Mouse (Mus musculus) limb, embryonic 13.5 days (tissue): ENCODE measurements around the gene Cntnap5c. TPM values are rescaled to one million over a fixed set of nuclear protein-coding genes. Genes with fewer than 3 reads are reported as not detected.

ENCODE experiments used
- ATAC-seq: fragments of 200-750 bp; cut with Nextera tagmentation; 2 replicates; pipeline ENCODE4 v1.8.0; 2017; ENCODE audit warnings: low read depth, moderate number of reproducible peaks, moderate TSS enrichment; ENCODE audit not compliant: low FRiP score
- H3K27ac ChIP-seq: fragments of 300-500 bp; sonication (generic); 2 replicates; pipeline ENCODE4 v1.5.1; 2015; ENCODE audit warnings: inconsistent platforms, mild to moderate bottlenecking, moderate library complexity
- H3K27me3 ChIP-seq: fragments of 300-500 bp; sonication (generic); 2 replicates; pipeline ENCODE4 v1.6.1; 2015; ENCODE audit warnings: mild to moderate bottlenecking, inconsistent platforms
- H3K36me3 ChIP-seq: fragments of 300-500 bp; sonication (generic); 2 replicates; pipeline ENCODE4 v1.6.1; 2015; ENCODE audit warnings: inconsistent platforms, mild to moderate bottlenecking, moderate library complexity
- H3K4me1 ChIP-seq: fragments of 300-500 bp; sonication (generic); 2 replicates; pipeline ENCODE4 v1.6.1; 2015; ENCODE audit warnings: inconsistent platforms
- H3K4me2 ChIP-seq: fragments of 300-500 bp; sonication (generic); replicated peaks from 2 replicates; pipeline ENCODE4 v1.6.1; 2015; ENCODE audit warnings: inconsistent platforms, mild to moderate bottlenecking, moderate library complexity
- H3K4me3 ChIP-seq: fragments of 300-500 bp; sonication (generic); 2 replicates; pipeline ENCODE4 v1.5.1; 2015; ENCODE audit warnings: moderate library complexity, mild to moderate bottlenecking, inconsistent platforms
- H3K9ac ChIP-seq: fragments of 300-500 bp; sonication (generic); 2 replicates; pipeline ENCODE4 v1.6.1; 2015; ENCODE audit warnings: mild to moderate bottlenecking, inconsistent platforms
- H3K9me3 ChIP-seq: fragments of 300-500 bp; sonication (generic); 2 replicates; pipeline ENCODE4 v1.6.1; 2016; ENCODE audit warnings: inconsistent platforms
- WGBS: fragments of 180-500 bp; shearing (Covaris S2); methylation state at CpG from one replicate; pipeline ENCODE4 v1.1.7; 2015; 5-methylcytosine and 5-hydroxymethylcytosine counted together
- polyA plus RNA-seq: library from polyadenylated mRNA; unstranded; fragments of >200 nt; fragmentation: Nextera tagmentation; extraction: Ambion mirVana; gene quantifications from 2 replicates; pipeline ENCODE4 v1.2.1, GENCODE M21; 2015

Cntnap5c gene
- polyA plus RNA-seq = 0.05 TPM in 1 of 2 replicates, not detected in the other

DNA sequence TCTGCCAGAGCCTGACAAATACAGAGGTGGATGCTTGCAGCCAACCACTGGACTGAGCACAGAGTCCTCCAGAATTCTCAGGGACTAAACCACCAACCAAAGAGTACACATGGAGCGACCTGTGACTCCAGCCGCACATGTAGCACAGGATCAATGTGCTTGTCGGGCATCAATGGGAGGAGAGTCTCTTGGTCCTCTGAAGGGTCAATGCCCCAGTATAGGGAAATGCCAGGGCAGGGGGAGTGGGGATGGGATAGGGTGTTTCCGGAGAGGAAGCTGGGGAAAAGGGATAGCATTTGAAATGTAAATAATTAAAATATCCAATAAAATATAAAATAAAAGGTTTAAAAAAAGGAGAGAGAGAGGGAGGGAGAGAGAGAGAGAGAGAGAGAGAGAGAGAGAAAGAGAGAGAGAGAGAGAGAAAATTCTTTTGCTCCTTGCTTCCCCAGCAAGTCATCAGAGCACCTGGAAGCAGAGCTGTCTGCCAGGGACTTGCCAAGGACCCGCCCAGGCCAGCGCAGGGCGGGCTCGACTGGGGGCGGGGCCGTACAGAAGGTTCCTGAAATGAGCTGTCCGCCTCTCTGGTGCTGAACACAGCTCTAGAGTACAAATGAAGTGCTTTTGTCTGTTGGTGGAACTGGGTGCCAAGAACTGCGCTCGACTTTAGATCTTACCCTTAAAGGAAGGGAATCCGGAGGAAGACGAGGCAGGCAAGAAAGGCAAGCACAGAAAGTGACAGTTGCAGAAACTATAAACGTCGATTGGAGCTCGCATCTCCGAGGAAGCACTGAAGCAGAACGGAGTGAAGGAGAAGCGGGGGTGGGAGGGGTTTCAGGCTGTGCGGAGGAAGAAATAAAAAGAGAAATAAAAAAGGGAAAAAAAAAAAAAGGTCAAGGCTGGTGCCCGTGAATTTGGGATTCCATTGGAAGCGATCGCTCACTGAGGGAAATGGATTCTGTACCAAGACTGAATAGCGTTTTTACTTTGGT is at the start of gene Cntnap5c:
Gene Cntnap5c (plus strand): TSS at position 949 of the 989 bp plus-strand sequence.
- ATAC-seq = peak; percentile 82; the same call in 1 of the 2 replicates
- Histone ChIP-seq H3K4me1 (no peaks in the 10 kb centered on the region), H3K27ac (no peak within 1 kb of the TSS), H3K36me3 (no peaks in the 10 kb centered on the region), H3K27me3 (no peaks in the 10 kb centered on the region), H3K4me2 (no peak within 1 kb of the TSS), H3K9ac (no peak within 1 kb of the TSS), H3K9me3 (no peaks in the 10 kb centered on the region), H3K4me3 (no peak within 1 kb of the TSS)
- WGBS = 19% methylated on average over 26 of the region's 26 CpGs

DNA sequence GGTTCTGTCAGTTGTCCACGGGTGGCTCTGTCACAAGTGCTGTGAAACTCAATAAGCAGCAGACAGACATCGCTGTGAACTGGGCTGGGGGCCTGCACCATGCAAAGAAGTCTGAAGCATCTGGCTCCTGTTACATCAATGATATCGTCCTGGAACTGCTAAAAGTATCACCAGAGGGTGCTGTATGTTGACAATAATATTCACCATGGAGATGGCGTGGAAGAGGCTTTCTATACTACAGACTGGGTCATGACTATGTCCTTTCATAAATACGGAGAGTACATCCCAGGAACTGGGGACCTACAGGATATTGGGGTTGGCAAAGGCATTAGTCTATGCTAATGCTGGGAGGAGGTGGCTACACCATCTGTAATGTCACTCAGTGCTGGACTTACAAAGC is 27.3 kb upstream of the Cntnap5c start, which contains the start of gene Gm21834:
Gene Gm21834 (minus strand): TSS at position 101 of the 400 bp plus-strand sequence.
- 74% methylated on average over 5 of the region's 5 CpGs for WGBS
- H3K4me2 ChIP-seq = no peak within 1 kb of the TSS
- no peaks in the 10 kb centered on the region for H3K4me1 ChIP-seq
- no peak within 1 kb of the TSS for H3K9ac ChIP-seq
- ATAC-seq = no peak
- no peaks in the 10 kb centered on the region for H3K36me3 ChIP-seq
- H3K27me3 ChIP-seq = no peaks in the 10 kb centered on the region
- H3K4me3 ChIP-seq = no peak within 1 kb of the TSS
- H3K9me3 ChIP-seq = no peaks in the 10 kb centered on the region
- no peak within 1 kb of the TSS for H3K27ac ChIP-seq

DNA sequence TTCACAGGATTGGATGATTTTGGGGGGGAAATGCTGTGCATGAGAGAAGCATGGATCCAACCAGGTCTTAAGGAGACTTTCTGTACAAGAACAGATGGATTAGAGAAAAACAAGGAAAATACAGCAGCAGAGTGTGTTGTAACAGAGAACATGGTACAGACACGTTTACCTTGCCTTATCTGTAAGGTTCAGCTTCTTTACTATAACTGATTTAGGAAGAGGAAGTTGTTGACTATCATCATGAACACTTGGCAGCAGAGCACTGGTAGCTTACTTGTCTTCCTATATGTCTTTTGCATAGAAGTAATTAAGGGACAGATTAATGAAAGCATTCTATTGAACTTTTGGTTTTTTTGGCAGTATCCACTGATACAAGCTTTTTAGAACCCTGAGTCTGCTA is 11.3 kb upstream of the Cntnap5c start:
- H3K36me3 ChIP-seq = no peaks in the 10 kb centered on the region
- no peaks in the 10 kb centered on the region for H3K27me3 ChIP-seq
- WGBS = 68% methylated on average over 1 of the region's 1 CpGs
- H3K9me3 ChIP-seq = no peaks in the 10 kb centered on the region
- H3K4me2 ChIP-seq = no peak overlapping the region
- H3K27ac ChIP-seq = no peak overlapping the region
- no peaks in the 10 kb centered on the region for H3K4me1 ChIP-seq
- no peak overlapping the region for H3K9ac ChIP-seq
- H3K4me3 ChIP-seq = no peak overlapping the region
- no peak for ATAC-seq

DNA sequence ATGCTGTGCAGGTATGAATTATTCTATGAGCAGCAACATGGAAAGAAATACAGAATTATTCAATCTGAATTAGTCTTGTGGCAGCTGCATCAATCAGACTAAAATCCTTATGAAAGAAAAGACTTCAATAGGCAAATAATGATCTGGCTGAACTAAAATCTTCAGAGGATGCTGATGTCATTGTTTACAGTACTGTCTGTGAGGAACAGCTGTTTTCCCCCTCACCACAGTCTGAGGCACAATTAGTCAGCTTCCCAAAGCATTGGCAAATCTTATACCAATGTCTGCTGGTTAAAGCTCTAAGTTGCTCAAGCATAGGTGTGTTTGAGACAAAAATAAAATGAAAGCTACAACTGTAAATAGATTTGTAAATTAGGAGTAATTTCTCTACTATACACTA is 2.1 kb upstream of the Cntnap5c start:
- no peak for ATAC-seq
- no peaks in the 10 kb centered on the region for H3K36me3 ChIP-seq
- no peaks in the 10 kb centered on the region for H3K27me3 ChIP-seq
- H3K9me3 ChIP-seq = no peaks in the 10 kb centered on the region
- no peak overlapping the region for H3K4me3 ChIP-seq
- H3K4me2 ChIP-seq = no peak overlapping the region
- H3K27ac ChIP-seq = no peak overlapping the region
- H3K9ac ChIP-seq = no peak overlapping the region
- H3K4me1 ChIP-seq = no peaks in the 10 kb centered on the region

DNA sequence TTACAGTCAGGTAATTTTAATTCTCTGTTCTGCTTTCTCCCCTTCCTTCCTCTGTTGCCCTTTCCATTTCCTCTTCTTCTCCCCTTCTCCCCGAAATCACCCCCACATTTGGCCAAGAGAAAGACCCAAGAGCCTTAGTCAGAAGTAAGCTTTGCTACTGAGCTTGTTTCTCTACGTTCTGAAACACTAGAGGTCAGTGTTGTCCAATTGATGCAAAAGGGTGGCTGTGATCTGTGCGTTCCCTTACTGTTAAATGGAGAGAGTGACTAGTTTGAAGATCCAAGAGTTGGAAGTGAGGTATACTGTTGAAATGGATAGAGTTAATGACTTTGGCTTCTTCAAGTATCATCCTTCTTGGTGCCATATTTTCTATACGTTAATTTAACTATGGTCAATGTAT is 1.5 kb downstream of the Cntnap5c start:
- no peak overlapping the region for H3K9ac ChIP-seq
- WGBS = 20% methylated on average over 4 of the region's 4 CpGs
- no peaks in the 10 kb centered on the region for H3K9me3 ChIP-seq
- no peaks in the 10 kb centered on the region for H3K27me3 ChIP-seq
- no peak overlapping the region for H3K27ac ChIP-seq
- H3K36me3 ChIP-seq = no peaks in the 10 kb centered on the region
- no peaks in the 10 kb centered on the region for H3K4me1 ChIP-seq
- no peak overlapping the region for H3K4me3 ChIP-seq
- H3K4me2 ChIP-seq = no peak overlapping the region
- no peak for ATAC-seq

DNA sequence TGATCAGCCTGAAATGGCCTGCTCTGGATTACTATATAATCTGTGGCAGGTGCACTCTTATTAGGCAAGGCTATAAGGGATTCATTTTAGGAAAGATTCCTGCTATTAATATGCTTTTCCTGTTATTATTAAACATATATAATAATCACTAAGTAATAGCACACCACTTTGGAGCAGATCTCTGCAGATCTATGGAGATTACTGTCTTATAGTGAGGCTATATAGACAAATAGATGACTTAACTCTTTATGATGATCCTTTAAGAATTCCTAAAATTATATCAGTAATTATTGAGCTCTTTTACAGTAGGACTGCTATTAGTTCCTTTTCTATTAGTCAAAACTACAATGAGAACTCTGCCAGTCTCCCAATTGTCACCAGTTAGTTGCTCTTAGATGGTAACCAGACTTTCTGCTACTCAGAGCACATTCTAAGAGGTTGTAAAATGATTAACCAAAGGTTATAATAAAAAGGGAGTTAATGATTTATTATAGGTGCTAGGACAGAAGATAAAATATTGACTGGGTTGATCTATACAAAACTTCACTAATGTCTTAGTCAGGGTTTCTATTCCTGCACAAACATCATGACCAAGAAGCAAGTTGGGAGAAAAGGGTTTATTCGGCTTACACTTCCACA is 18.9 kb downstream of the Cntnap5c start:
- H3K4me3 ChIP-seq = no peak overlapping the region
- no peaks in the 10 kb centered on the region for H3K36me3 ChIP-seq
- H3K27ac ChIP-seq = no peak overlapping the region
- no peak overlapping the region for H3K4me2 ChIP-seq
- H3K9ac ChIP-seq = no peak overlapping the region
- 0 out of 2 replicates have a peak, but pooled peaks cover 2% of the 10 kb centered on the region for H3K9me3 ChIP-seq
- H3K4me1 ChIP-seq = no peaks in the 10 kb centered on the region
- ATAC-seq = no peak
- no peaks in the 10 kb centered on the region for H3K27me3 ChIP-seq
- WGBS = 79% methylated on average over 1 of the region's 1 CpGs

DNA sequence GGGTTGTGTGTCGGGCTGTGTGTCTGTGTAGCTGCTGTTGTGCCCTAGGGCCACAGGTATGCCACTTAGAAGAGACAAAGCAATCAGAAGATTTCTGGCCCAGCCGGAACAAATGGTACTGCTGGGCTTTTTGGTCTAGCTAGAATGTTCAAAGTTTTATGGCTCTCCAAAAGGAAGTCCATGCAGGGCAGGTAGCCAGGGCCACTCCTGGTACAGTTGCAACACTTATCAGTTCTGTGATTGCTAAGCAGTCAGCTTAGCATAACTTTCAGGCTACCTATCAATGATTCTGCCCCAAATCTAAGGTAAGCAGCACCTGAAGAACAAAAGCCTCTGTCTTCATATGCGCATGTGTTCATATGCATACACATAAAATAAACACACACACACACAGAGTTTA is 26.0 kb downstream of the Cntnap5c start:
- WGBS = 76% methylated on average over 3 of the region's 3 CpGs
- Histone ChIP-seq H3K36me3 (no peaks in the 10 kb centered on the region), H3K4me1 (no peaks in the 10 kb centered on the region), H3K27ac (no peak overlapping the region), H3K4me2 (no peak overlapping the region), H3K4me3 (no peak overlapping the region), H3K27me3 (no peaks in the 10 kb centered on the region), H3K9ac (no peak overlapping the region), H3K9me3 (no peaks in the 10 kb centered on the region)
- ATAC-seq = no peak

DNA sequence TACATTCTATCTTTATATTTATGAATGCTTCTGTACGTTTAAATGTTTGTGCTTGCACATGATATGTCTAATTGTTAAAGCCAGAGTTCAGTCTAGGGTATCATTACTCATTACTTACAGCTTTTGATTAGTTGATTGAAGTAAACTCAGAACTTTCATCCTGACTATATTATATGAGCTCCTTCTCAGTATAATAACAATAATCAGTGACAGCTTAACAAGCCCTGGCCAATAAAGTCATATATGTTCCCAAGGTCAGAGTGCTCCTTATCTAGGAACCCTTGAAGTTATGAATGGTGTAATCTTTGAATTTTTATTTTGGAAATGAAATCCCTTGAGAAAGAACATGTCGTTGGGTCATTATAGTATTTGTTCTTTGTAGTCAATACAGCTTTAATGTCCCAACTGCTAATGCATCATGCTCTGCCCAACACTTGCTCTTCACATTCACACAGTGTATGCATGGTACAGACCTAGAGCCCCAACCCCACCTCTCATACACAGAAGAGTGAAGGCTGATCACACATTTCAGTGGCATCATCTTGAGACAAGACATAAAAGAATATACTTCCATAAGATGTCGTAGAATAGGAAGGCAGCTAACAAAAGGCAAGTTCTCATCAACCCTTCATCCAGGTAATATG is 27.4 kb downstream of the Cntnap5c start:
- Histone ChIP-seq H3K36me3 (no peaks in the 10 kb centered on the region), H3K27ac (no peak overlapping the region), H3K9ac (no peak overlapping the region), H3K9me3 (no peaks in the 10 kb centered on the region), H3K4me2 (no peak overlapping the region), H3K27me3 (no peaks in the 10 kb centered on the region), H3K4me3 (no peak overlapping the region), H3K4me1 (no peaks in the 10 kb centered on the region)
- no peak for ATAC-seq
- 69% methylated on average over 3 of the region's 3 CpGs for WGBS

DNA sequence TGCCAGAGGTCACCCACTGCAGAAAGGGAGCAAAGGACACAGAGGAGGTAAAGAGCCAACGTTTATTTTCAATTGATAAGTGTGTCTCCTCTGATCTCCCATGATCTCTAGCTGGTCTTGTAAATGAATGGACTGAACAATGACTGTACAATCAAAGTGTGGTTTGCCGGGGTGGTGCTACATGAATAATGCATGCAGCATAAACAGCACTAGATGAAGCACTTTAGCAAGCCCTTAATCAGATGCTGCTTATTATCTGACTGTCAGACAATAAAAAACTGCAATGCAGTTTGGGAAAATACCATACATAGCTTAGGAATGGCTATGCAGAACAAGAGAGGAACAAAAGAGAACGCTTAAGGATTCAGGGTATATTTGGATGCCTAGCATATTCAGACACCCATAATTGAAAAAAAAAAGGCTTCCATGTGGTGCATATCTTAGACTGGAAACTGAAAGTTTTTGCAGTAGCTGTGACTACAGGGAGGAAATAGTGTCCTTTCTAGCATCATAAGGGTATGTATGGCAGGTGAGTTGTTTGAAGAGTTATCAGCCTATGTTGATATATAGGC is 30.1 kb downstream of the Cntnap5c start:
- Histone ChIP-seq H3K27ac (no peak overlapping the region), H3K4me3 (no peak overlapping the region), H3K4me1 (no peaks in the 10 kb centered on the region), H3K27me3 (no peaks in the 10 kb centered on the region), H3K36me3 (no peaks in the 10 kb centered on the region), H3K9me3 (no peaks in the 10 kb centered on the region), H3K4me2 (no peak overlapping the region), H3K9ac (no peak overlapping the region)
- ATAC-seq = no peak
- WGBS = 75% methylated on average over 3 of the region's 3 CpGs

DNA sequence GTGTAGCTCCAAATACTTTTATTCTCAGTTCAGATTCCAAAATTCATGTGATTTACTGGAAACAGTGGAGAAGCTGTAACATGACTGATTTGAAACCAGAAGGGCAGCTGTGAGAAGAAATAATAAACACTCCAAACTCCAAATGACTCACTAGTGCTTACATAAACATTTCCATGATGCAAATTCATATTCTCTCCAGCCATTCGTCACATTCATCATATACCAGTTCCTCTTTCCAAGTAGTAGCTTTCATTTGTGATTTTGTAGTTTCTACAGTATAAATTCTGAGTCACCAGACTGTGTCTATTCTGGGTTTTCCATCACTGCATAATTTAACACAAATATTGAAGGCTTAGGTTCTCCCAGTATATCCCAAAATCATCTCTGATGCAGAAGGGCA is 31.8 kb downstream of the Cntnap5c start:
- no peak overlapping the region for H3K27ac ChIP-seq
- no peaks in the 10 kb centered on the region for H3K27me3 ChIP-seq
- no peaks in the 10 kb centered on the region for H3K4me1 ChIP-seq
- no peak overlapping the region for H3K9ac ChIP-seq
- H3K9me3 ChIP-seq = no peaks in the 10 kb centered on the region
- WGBS = 79% methylated on average over 1 of the region's 1 CpGs
- no peaks in the 10 kb centered on the region for H3K36me3 ChIP-seq
- no peak overlapping the region for H3K4me3 ChIP-seq
- ATAC-seq = no peak
- no peak overlapping the region for H3K4me2 ChIP-seq

DNA sequence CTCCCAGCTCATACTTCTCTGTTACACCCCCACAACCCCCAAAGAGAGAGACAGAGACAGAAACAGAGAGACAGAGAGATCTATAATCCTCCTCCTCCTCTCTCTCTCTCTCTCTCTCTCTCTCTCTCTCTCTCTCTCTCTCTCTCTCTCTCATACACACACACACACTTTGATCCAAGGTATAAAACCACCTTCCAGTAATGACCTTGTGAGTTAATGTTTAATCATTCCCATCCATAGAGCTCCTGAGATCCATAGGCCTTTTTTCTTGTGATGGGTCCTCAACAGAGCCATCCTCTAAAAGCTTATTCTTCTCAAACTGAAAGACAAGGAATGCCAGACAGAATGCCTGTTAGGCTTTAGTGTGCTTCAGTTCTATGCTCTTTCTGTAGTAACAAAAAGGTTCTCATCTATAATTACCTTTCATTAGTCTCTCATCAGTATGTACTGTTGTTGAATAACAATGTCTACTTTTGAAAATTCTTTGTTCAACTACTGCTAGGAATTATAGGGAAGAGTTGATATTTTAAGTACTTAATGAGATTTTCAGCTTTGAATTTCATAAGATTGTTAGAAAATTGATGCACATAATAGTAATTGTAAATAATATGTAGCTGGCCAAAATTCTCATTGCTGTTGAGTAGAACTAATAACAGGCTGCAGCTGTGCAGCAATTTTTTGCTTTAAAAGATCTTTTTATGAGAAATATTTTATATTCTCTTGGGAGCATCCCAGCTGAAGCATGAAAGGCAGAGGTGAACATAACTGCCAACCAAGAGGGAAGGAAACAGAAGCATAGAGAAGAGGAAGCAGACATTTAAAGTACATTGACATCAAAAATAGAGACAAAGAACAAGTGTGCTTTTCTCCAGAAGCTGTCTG is 68.0 kb downstream of the Cntnap5c start:
- Histone ChIP-seq H3K27me3 (no peaks in the 10 kb centered on the region), H3K9ac (no peak overlapping the region), H3K27ac (no peak overlapping the region), H3K36me3 (no peaks in the 10 kb centered on the region), H3K4me1 (no peaks in the 10 kb centered on the region), H3K9me3 (no peaks in the 10 kb centered on the region), H3K4me2 (no peak overlapping the region), H3K4me3 (no peak overlapping the region)
- ATAC-seq = no peak
